Mouse (Mus musculus): ENCODE results near the gene Fbxw4.
"Not testable (repeated sequence)": the region's sequence is repeated elsewhere in the genome, so short reads cannot be mapped to it uniquely, and the experiment has no call there.

The Fbxw4 gene

GRCm38 (mm10) chr19:45656810-45657595, 3.1 kb downstream of the Fbxw4 start:
- in situ Hi-C loops (cut with MseI, MboI), result no loop called here

GRCm38 (mm10) chr19:45655870-45656269, 4.2 kb downstream of the Fbxw4 start:
- in situ Hi-C loops (cut with MseI, MboI), result no loop called here

GRCm38 (mm10) chr19:45653986-45654385, 6.1 kb downstream of the Fbxw4 start:
- in situ Hi-C loops (cut with MseI, MboI), result no loop called here

- in situ Hi-C loops (cut with MseI, MboI), result no loop called here
These were observed 7.7 kb downstream of the Fbxw4 start for GRCm38 (mm10) chr19:45652286-45652988.

GRCm38 (mm10) chr19:45651524-45651923, 8.6 kb downstream of the Fbxw4 start:
- in situ Hi-C loops (cut with MseI, MboI), result no loop called here

- in situ Hi-C loops (cut with MseI, MboI), result no loop called here
These were observed 10.3 kb downstream of the Fbxw4 start for GRCm38 (mm10) chr19:45649776-45650175.

GRCm38 (mm10) chr19:45648469-45648868, 11.6 kb downstream of the Fbxw4 start:
- in situ Hi-C loops (cut with MseI, MboI), result not testable (repeated sequence)

- in situ Hi-C loops (cut with MseI, MboI), result no loop called here
These were observed 13.2 kb downstream of the Fbxw4 start for GRCm38 (mm10) chr19:45646866-45647265.

- in situ Hi-C loops (cut with MseI, MboI), result no loop called here
These were observed 19.4 kb downstream of the Fbxw4 start for GRCm38 (mm10) chr19:45640691-45641090.

- in situ Hi-C loops (cut with MseI, MboI), result no loop called here
These were observed 24.2 kb downstream of the Fbxw4 start for GRCm38 (mm10) chr19:45635960-45636359.

- in situ Hi-C loops (cut with MseI, MboI), result no loop called here
These were observed 28.5 kb downstream of the Fbxw4 start for GRCm38 (mm10) chr19:45631584-45631983.

GRCm38 (mm10) chr19:45630953-45631352, 29.2 kb downstream of the Fbxw4 start:
- in situ Hi-C loops (cut with MseI, MboI), result no loop called here

GRCm38 (mm10) chr19:45629219-45629618, 30.9 kb downstream of the Fbxw4 start:
- in situ Hi-C loops (cut with MseI, MboI), result no loop called here

- in situ Hi-C loops (cut with MseI, MboI), result no loop called here
These were observed 31.5 kb downstream of the Fbxw4 start for GRCm38 (mm10) chr19:45628649-45629048.

GRCm38 (mm10) chr19:45627036-45627435, 33.1 kb downstream of the Fbxw4 start:
- in situ Hi-C loops (cut with MseI, MboI), result no loop called here

GRCm38 (mm10) chr19:45623710-45624109, 36.4 kb downstream of the Fbxw4 start:
- in situ Hi-C loops (cut with MseI, MboI), result no loop called here

- in situ Hi-C loops (cut with MseI, MboI), result no loop called here
These were observed 38.0 kb downstream of the Fbxw4 start for GRCm38 (mm10) chr19:45622144-45622543.

- in situ Hi-C loops (cut with MseI, MboI), result no loop called here
These were observed 39.1 kb downstream of the Fbxw4 start for GRCm38 (mm10) chr19:45621061-45621460.

GRCm38 (mm10) chr19:45619744-45620501, 40.2 kb downstream of the Fbxw4 start:
- in situ Hi-C loops (cut with MseI, MboI), result no loop called here

- in situ Hi-C loops (cut with MseI, MboI), result no loop called here
These were observed 41.9 kb downstream of the Fbxw4 start for GRCm38 (mm10) chr19:45618184-45618583.

- in situ Hi-C loops (cut with MseI, MboI), result no loop called here
These were observed 43.4 kb downstream of the Fbxw4 start for GRCm38 (mm10) chr19:45616735-45617134.

- in situ Hi-C loops (cut with MseI, MboI), result no loop called here
These were observed 43.9 kb downstream of the Fbxw4 start for GRCm38 (mm10) chr19:45616214-45616518.
